Mouse (Mus musculus) liver, embryonic 11.5 days (tissue): Measurements from ENCODE around the gene Defb25. TPM values are rescaled to one million over a fixed set of nuclear protein-coding genes. Genes with fewer than 3 reads are reported as not detected.

Experiments
- ATAC-seq: fragments of 200-750 bp; cut with Nextera tagmentation; replicated peaks from 2 replicates; pipeline ENCODE4 v1.8.0; 2017; ENCODE audit warnings: moderate number of reproducible peaks, mild to moderate bottlenecking, moderate TSS enrichment, moderate library complexity; ENCODE audit not compliant: low FRiP score
- DNase-seq: peaks from one replicate; pipeline ENCODE4 v3.0.0-alpha.2; 2017; ENCODE audit warnings: low spot score
- H3K27ac ChIP-seq: fragments of 300-500 bp; sonication (generic); 2 replicates; pipeline ENCODE4 v1.5.1; 2014; ENCODE audit warnings: mild to moderate bottlenecking, low read depth, low read length, control low read depth
- H3K27me3 ChIP-seq: fragments of 300-500 bp; sonication (generic); replicated peaks from 2 replicates; pipeline ENCODE4 v1.6.1; 2014; ENCODE audit warnings: low read length, mixed read lengths; ENCODE audit not compliant: control insufficient read depth, insufficient read depth
- H3K36me3 ChIP-seq: fragments of 300-500 bp; sonication (generic); 2 replicates; pipeline ENCODE4 v1.6.1; 2014; ENCODE audit warnings: mild to moderate bottlenecking, low read length, moderate library complexity, mixed read lengths; ENCODE audit not compliant: control insufficient read depth, insufficient read depth
- H3K4me1 ChIP-seq: fragments of 300-500 bp; sonication (generic); replicated peaks from 2 replicates; pipeline ENCODE4 v1.6.1; 2014; ENCODE audit warnings: low read length, mixed read lengths; ENCODE audit not compliant: control insufficient read depth, insufficient read depth
- H3K4me2 ChIP-seq: fragments of 300-500 bp; sonication (generic); 2 replicates; pipeline ENCODE4 v1.6.1; 2014; ENCODE audit warnings: mild to moderate bottlenecking, control low read depth, moderate library complexity
- H3K4me3 ChIP-seq: fragments of 300-500 bp; sonication (generic); 2 replicates; pipeline ENCODE4 v1.5.1; 2014; ENCODE audit warnings: low read depth, low read length, control low read depth
- H3K9ac ChIP-seq: fragments of 300-500 bp; sonication (generic); 2 replicates; pipeline ENCODE4 v1.6.1; 2014; ENCODE audit warnings: low read depth, low read length, control low read depth
- H3K9me3 ChIP-seq: fragments of 300-500 bp; sonication (generic); 2 replicates; pipeline ENCODE4 v1.6.1; 2016; ENCODE audit warnings: low read length, inconsistent platforms, mixed read lengths; ENCODE audit not compliant: control insufficient read depth
- WGBS: fragments of 180-500 bp; shearing (Covaris S2); extraction: QIAGEN DNeasy Blood & Tissue Kit; methylation state at CpG from one replicate; pipeline ENCODE4 v1.1.7; 2014; 5-methylcytosine and 5-hydroxymethylcytosine counted together
- polyA plus RNA-seq: library from polyadenylated mRNA; unstranded; fragments of >200 nt; fragmentation: Nextera tagmentation; extraction: Ambion mirVana; gene quantifications from 2 replicates; pipeline ENCODE4 v1.2.1, GENCODE M21; 2014

Defb25 gene
- polyA plus RNA-seq, 1 experiment from 2014 or later = not detected

DNA sequence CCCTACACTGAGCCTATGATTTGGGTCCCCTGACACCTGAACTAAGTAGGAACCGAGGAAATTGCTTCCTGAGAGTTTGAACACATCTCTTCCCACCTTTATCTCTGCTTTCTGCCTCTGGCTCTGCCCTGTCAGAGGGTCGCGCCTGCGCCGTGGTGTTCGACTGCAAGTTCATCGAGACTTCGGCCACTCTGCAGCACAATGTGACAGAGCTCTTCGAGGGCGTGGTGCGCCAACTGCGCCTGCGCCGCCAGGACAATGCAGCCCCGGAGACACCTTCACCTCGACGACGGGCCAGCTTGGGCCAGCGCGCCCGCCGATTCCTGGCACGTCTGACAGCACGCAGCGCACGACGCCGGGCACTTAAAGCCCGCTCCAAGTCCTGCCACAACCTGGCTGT, 11.5 kb upstream of the Defb25 start:
- Histone ChIP-seq H3K4me3 (no peak overlapping the region), H3K4me2 (no peak overlapping the region), H3K27ac (no peak overlapping the region), H3K36me3 (no peaks in the 10 kb centered on the region), H3K4me1 (no peaks in the 10 kb centered on the region), H3K9ac (no peak overlapping the region), H3K9me3 (no peaks in the 10 kb centered on the region), H3K27me3 (peaks cover 7% of the 10 kb centered on the region; the same call in 1 of the 2 replicates)
- ATAC-seq (no peak), DNase-seq (no peak)
- 58% methylated on average over 29 of the region's 29 CpGs for WGBS

DNA sequence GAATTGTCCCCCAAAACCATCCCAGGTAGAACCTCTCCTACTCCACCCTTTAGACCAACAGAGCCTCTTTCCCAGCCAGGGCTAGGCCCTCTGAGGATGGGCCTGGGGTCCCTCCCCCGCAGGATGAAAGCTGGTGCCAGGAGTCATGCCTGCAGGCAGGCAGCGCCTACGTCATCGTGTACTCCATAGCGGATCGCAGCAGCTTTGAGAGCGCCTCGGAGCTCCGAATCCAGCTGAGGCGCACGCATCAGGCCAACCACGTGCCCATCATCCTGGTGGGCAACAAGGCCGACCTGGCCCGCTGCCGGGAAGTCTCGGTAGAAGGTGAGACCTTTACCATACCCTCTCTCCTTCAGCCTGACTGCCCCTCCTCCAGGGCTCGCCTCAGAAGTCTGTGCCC, 10.5 kb upstream of the Defb25 start:
- H3K4me1 ChIP-seq = no peaks in the 10 kb centered on the region
- no peaks in the 10 kb centered on the region for H3K36me3 ChIP-seq
- peak overlapping the region; percentile 26; the same call in 1 of the 2 replicates for H3K4me2 ChIP-seq
- H3K27ac ChIP-seq = no peak overlapping the region
- H3K9ac ChIP-seq = no peak overlapping the region
- DNase-seq = no peak
- no peaks in the 10 kb centered on the region for H3K9me3 ChIP-seq
- 35% methylated on average over 17 of the region's 17 CpGs for WGBS
- no peak overlapping the region for H3K4me3 ChIP-seq
- H3K27me3 ChIP-seq = peaks cover 17% of the 10 kb centered on the region
- ATAC-seq = no peak

DNA sequence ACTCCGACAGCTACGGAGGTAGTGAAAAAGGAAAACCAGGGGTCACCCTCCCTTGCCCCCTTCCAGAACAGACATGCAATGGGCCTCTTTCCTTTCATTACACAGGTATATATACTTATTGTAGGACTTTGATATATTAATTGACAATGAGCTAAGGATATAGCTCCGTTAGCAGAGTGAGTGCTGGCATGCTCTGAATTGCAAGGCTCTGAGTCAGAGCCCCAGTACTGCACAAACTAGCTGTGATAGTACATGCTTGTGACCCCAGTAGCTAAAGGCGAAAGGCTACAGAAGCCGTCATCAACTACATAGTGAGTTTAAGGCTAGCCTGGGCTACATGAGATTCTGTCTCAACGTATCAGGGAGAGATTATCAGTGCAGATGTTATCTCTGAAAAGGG, 7.1 kb upstream of the Defb25 start:
- Histone ChIP-seq H3K4me3 (no peak overlapping the region), H3K27ac (no peak overlapping the region), H3K9me3 (no peaks in the 10 kb centered on the region), H3K9ac (no peak overlapping the region), H3K4me1 (0 out of 2 replicates have a peak, but pooled peaks cover 9% of the 10 kb centered on the region), H3K27me3 (peaks cover 46% of the 10 kb centered on the region), H3K4me2 (no peak overlapping the region), H3K36me3 (no peaks in the 10 kb centered on the region)
- no peak for DNase-seq
- WGBS = 73% methylated on average over 6 of the region's 6 CpGs
- ATAC-seq = no peak

DNA sequence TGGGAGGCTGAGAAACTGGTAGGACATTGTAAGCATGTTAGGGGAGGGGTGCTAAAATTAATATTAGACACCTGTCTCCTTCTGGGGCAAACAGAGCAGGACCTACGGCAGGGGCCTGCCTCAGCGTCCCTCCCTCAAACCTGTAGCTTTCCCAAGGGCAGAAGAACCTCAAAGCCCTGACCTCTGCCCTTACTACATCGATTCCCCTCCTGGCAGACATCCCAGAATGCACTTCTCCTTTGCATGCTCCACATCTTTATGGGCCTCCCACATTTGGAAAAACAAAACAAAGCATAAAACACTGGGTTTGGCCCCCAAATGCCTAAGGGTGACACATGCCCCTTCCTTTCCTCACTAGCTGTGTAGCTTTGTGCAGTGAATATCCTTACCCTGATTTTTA, 6.4 kb upstream of the Defb25 start:
- Histone ChIP-seq H3K9me3 (no peaks in the 10 kb centered on the region), H3K36me3 (no peaks in the 10 kb centered on the region), H3K4me3 (no peak overlapping the region), H3K4me2 (no peak overlapping the region), H3K27ac (no peak overlapping the region), H3K4me1 (0 out of 2 replicates have a peak, but pooled peaks cover 9% of the 10 kb centered on the region), H3K27me3 (peaks cover 43% of the 10 kb centered on the region), H3K9ac (no peak overlapping the region)
- WGBS = 61% methylated on average over 3 of the region's 3 CpGs
- ATAC-seq = no peak
- no peak for DNase-seq

DNA sequence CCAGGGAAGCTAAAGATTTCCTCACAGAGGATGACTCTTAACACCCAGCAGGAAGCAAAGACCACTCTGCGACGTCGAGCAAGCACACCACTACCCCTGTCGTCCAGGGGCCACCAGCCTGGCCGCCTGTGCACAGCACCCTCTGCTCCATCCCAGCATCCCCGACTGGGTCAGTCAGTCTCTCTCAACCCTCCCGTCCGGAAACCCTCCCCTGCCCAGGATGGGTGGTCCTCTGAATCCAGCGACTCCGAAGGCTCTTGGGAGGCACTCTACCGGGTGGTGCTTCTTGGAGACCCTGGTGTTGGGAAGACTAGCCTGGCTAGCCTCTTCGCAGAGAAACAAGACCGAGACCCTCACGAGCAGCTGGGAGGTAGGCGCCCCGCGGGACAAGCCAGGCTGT, 5.2 kb upstream of the Defb25 start:
- no peak for ATAC-seq
- H3K4me3 ChIP-seq = no peak overlapping the region
- WGBS = 47% methylated on average over 17 of the region's 17 CpGs
- H3K9ac ChIP-seq = no peak overlapping the region
- H3K27me3 ChIP-seq = peaks cover 43% of the 10 kb centered on the region
- no peaks in the 10 kb centered on the region for H3K9me3 ChIP-seq
- DNase-seq = no peak
- H3K4me2 ChIP-seq = no peak overlapping the region
- H3K4me1 ChIP-seq = 0 out of 2 replicates have a peak, but pooled peaks cover 9% of the 10 kb centered on the region
- H3K27ac ChIP-seq = no peak overlapping the region
- H3K36me3 ChIP-seq = no peaks in the 10 kb centered on the region

DNA sequence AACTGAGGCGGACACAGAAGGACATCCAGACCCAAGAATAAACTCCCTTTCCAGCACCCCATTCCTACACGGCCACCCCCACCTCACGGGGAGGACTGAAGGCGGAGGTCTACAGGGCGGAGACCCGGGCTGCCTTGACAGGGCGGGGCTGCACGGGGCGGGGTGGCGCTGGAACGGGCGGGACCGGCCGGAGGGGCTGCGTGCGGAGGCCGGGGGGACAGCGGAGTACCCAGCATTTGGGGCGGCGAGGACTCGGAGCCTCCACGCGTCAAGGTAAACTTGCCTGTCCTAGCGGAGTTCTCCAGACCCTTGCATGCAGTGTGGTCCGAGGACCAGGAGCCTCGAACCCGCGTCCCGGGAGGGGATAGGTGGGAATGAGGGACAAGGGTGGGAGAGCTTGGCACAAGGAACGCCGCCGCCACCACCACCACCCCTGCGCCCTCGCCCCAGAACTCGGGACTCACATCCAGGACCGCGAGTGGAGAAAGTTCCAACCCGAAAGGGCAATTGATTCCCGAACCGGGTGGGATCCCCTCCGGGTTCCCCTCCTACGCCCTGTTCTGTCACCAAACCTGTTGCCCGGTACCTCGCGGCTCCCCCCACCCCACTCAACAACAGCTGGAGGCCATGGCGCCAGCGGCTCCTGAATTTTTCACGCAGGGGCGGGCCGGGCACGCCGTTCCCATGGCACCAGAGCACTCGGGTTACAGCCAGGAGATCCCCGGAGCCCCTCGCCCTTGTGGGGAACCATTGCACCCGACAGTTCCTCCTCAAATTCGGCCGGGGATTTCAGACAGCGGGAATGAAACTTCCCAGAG, 4.1 kb upstream of the Defb25 start, which contains the start of gene Rem1:
Gene Rem1 (plus strand): TSS at position 178 of the 818 bp plus-strand sequence.
- DNase-seq (no peak), ATAC-seq (peak; percentile 39; the same call in 1 of the 2 replicates)
- H3K27ac ChIP-seq = no peak within 1 kb of the TSS
- H3K36me3 ChIP-seq = no peaks in the 10 kb centered on the region
- H3K4me1 ChIP-seq = 0 out of 2 replicates have a peak, but pooled peaks cover 9% of the 10 kb centered on the region
- peak within 1 kb of the TSS; percentile 67 for H3K4me2 ChIP-seq
- H3K27me3 ChIP-seq = peaks cover 45% of the 10 kb centered on the region
- no peak within 1 kb of the TSS for H3K9ac ChIP-seq
- no peaks in the 10 kb centered on the region for H3K9me3 ChIP-seq
- peak within 1 kb of the TSS; percentile 43 for H3K4me3 ChIP-seq
- 2% methylated on average over 59 of the region's 59 CpGs for WGBS

DNA sequence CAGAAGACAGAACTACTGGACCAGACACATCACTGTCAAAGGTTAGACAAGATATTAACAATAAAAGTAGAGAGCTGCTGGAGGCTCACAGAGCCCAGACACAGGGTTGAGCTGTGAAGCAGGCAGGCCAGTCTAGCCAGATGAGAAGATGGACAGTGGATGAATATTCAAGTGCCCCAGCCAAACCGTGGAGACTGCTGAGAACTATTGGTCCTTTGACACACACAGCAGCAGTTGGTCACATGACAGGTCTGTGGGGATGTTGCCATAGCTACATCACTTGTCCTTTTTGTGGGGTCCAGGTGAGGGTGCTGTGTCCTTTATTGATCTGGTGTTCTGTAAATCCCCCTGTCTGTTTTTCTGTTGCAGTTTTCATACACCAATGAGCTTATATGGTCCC, 2.4 kb upstream of the Defb25 start:
- no peaks in the 10 kb centered on the region for H3K9me3 ChIP-seq
- no peak for ATAC-seq
- H3K27ac ChIP-seq = no peak overlapping the region
- 14% methylated on average over 1 of the region's 1 CpGs for WGBS
- H3K4me3 ChIP-seq = no peak overlapping the region
- peaks cover 42% of the 10 kb centered on the region for H3K27me3 ChIP-seq
- H3K4me2 ChIP-seq = no peak overlapping the region
- DNase-seq = no peak
- H3K9ac ChIP-seq = no peak overlapping the region
- H3K36me3 ChIP-seq = no peaks in the 10 kb centered on the region
- 0 out of 2 replicates have a peak, but pooled peaks cover 9% of the 10 kb centered on the region for H3K4me1 ChIP-seq

DNA sequence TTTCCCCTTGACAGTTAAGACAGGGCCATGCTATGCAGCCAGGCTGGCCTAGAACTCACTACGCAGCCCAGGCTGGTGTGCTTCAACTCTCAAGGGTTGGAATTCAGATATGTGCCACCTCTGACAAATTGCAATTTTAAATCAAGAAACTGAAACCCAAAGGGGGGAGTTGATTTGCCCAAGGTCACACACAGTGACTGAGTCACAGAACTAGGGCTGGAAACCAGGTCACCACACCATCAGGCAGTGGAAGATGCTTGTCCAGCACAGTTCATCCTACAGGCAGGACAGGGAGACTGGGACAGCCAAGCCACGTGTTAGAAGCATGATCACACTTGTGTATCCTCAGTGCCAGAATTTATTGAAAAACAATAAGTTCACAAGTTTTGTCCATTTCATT, 1.7 kb upstream of the Defb25 start:
- Histone ChIP-seq H3K27ac (no peak overlapping the region), H3K36me3 (no peaks in the 10 kb centered on the region), H3K4me2 (no peak overlapping the region), H3K4me1 (0 out of 2 replicates have a peak, but pooled peaks cover 9% of the 10 kb centered on the region), H3K9ac (no peak overlapping the region), H3K4me3 (no peak overlapping the region), H3K27me3 (peaks cover 42% of the 10 kb centered on the region), H3K9me3 (no peaks in the 10 kb centered on the region)
- WGBS = 81% methylated on average over 2 of the region's 2 CpGs
- ATAC-seq = no peak
- DNase-seq = no peak

DNA sequence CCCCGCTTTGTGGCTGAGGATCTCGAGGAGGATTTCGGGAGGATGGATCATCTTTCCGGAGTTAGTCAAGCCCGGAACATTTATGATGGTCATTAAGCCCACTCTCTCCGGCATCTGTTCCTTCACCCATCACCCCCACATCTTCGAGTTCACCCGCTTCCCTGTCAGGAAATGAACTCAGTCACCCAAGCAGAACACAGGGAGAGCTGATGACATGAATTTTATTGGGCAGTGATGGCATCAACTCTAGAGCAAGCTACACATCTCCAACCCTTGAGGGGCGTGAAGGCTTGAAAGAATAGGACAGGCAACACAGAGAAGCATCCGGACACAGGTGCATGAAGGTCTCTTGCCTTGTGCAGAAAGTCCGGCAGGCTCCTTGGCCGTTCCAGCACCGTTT, 702 bp downstream of the Defb25 start:
- no peak overlapping the region for H3K27ac ChIP-seq
- no peak for ATAC-seq
- 73% methylated on average over 13 of the region's 13 CpGs for WGBS

More for the DNA sequence above, 702 bp downstream of the Defb25 start:
- Histone ChIP-seq H3K4me2 (no peak overlapping the region), H3K36me3 (no peaks in the 10 kb centered on the region), H3K4me3 (no peak overlapping the region), H3K4me1 (0 out of 2 replicates have a peak, but pooled peaks cover 6% of the 10 kb centered on the region), H3K9ac (no peak overlapping the region), H3K27me3 (peaks cover 20% of the 10 kb centered on the region), H3K9me3 (no peaks in the 10 kb centered on the region)
- DNase-seq = no peak
